Mouse (Mus musculus): ENCODE measurements around the gene Sec14l1.
A peak's percentile ranks its signal among the peaks of the same experiment; 100 is the strongest.

The Sec14l1 gene

DNA sequence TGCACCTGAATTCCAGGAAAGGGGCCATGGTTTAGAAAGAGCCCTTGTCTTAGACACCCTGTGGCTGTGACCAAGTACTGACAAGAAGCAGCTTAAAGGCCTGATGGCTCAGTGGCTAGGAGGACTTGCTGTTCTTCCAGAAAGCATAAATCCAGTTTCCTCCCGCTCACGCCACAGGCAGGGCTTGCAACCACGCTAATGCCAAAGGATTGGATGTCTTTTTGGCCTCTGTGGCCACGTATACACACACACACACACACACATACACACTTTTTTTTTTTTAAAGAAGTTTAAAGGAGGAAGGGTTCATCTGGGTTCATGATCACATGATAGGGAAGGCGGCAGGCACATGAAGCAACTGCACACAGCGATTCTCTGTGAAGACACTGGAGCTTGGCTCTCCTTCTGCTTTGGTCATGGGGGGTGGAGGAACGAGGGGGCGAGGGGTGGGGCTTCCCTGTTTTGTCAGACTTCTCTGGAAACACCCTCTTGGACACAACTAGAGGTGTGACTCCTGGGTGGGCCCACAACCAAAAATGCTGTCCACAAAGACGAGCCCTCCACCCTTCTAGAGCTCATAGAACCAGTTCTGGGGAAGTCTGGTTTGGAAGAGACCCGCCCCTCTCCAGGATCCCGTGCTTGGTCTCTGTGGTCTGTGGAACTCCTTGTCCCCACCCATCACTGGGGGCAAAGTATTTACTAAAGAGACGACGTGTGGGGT is 26.5 kb upstream of the Sec14l1 start:
- no peak for DNase-seq (ENCODE audit: low spot score)

DNA sequence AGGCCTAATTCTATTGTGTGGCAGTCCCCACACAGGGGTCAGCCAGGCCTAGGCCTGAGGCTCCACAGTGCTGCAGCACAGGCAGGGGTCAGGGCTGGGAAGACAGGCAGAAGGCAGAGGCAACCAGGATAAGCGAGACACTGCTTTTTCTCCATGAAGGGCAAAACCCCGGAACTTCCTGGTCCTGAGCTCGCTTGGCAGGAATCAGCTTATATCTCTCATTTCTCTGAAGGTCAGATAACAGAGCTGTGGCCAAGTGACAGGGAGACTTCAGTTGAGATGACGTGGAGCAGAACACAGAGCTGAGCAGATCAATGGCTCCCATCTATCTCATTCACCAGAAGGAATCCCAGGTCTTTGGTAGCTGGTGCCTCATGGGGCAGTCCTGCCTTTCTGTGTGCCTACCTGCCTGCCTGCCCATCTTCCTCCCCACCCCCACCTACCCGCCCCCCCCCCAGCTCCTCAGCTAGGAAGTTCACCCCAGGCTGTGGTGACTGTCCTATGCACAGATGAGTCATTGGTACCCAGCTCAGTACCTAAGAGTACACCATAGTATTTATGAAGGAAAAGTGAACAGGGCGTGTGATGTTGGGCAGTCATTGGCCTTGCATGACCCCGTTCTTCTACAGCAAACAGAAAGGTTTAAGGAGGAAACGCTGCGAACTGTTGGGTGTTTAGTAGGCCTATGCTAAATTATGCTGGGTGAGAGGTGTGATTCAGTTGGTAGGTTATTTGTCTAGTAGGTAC is 25.1 kb upstream of the Sec14l1 start:
- DNase-seq (ENCODE audit: low spot score), result no peak

DNA sequence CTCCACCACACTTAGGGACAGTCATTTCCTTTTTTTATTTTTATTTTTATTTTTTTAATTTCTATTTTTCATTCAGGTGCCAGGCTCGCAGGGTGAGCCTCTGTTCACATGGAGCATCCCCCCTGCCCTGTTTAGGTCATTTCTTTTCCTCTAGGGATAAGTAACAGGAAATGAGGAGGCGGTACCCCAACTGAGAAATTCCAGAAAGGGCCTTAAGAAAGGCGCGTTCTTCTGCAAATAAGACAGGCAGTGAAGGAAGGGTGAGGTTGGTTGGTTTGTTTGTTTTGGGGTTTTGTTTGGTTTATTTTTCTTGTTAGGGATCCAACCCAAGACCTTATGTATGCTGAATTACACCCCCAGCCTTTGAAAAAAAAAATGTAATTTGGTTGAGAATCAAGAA is 23.6 kb upstream of the Sec14l1 start:
- no peak for DNase-seq (ENCODE audit: low spot score)

DNA sequence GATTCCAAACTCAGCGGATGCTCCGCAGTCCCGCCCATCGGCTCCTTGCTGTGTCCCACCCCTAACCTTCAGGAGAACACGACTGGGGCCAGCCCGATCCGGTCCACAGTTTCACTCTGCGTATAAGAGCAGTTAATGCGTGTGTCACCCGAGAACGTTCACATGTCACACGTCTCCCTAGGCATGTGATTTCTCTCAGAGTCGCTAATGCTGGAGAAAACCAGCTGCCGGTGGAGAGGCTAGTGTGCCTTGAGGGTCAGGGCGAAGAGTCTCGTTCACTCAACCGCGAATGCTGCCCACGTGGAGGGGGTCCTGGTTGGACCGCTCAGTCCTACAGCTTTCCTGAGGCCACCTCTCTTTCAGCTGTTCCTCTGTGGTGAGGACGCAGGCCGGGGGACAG is 23.1 kb upstream of the Sec14l1 start:
- DNase-seq (ENCODE audit: low spot score), result peak; percentile 66

DNA sequence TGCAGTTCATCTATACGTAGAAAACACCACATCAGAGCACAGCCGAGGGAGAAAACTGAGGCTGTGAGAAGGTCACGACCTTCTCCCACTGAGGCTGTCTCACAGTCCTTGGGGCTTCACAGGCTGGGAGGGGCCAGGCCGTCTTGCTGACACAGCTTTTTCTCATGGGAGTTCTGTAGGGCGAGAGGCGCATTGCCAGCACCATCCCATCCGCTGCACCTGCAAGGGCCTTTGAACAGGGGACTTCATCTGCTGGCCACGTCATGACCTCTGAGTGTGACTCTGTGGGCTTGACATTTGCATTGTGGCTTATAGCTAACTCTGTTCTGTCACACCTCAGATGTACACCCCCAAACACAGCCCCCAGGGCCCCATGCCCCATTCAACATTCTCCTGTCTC is 22.3 kb upstream of the Sec14l1 start:
- peak; percentile 59 for DNase-seq (ENCODE audit: low spot score)

DNA sequence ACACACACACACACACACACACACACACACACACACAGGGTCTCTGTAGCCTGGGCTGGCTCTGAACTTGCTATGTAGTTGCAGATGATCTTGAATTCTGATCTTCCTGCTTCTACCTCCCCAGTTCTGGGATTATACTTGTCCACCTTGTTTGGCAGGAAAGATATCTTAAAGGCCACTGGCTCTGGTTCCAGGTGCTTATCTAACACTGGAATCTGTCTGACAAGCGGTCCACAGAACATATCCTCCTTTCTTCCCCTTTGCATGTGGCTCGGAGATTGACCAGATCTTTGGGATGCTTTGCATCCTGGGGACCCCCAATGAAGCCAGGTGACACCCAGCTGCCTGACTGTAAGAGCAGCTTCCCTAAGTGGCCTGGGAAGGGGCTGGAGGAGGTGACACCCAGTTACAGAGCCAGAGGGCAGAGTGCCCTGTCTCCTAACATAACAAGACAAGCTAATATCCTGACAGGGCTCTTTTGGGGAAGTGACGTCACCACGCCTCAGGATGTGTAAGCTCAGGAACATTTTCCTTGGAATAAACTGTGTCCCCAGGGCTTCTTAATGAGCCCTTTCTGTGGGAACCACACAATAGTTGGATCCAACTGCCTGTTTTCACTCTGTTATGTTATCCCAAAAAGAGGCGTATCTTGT is 20.9 kb upstream of the Sec14l1 start:
- no peak for DNase-seq (ENCODE audit: low spot score)

DNA sequence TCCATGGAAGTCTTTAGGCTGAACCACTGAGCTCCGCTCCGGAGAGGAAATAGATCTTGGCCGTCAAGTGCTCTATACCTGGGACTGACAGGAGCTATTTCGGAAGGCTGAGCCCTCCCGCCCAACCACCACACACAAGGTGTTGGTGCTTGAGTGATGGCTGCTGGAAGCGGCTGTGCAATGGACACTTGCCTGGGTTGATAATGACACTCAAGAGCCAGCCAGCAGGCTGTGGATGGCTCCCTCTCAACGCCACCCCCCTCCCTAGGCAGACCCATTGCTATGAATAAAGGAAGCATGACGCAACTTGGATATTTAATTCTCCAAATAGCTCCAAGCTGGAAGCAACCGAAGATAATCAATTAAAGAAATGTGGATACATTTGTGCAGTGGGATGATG is 20.3 kb upstream of the Sec14l1 start:
- DNase-seq (ENCODE audit: low spot score), result no peak

DNA sequence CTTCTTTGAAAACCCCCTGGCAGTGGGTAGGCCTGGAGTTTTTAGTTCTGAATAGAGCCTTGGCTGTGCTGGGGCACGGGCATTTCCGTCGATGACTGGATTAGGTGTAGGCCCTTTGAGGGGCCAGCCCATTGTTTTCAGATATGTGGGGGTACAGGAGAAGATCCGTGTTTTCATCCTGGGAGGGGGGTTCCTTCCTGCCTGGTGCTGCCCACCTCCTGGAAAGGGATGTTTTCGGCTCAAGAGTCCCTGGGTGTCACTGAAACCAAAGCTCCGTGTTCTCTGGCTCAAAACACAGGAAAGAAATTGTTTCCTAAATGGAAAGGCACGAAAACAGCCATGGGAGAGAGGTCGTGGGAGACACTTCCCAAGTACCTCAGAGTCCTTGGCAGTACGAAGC is 17.9 kb upstream of the Sec14l1 start:
- no peak for DNase-seq (ENCODE audit: low spot score)

DNA sequence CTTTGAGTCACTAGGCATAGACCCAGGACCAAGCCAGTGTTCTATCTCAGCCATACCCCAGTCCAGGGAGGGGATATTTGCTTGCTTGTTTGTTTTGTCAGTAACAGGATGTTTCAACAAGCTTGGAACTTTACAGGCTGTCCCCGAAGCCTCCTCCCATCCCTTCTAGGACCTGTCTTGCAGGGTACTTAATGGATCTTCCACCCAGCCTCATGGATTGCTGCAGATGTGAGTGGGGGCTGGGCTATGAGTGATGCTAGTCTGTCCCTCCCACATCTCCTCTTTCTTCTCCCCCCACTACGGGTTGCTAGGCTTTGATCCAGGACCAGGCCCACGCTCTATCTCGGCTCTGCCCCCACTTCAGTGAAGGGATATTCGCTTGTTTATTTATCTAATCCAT is 16.8 kb upstream of the Sec14l1 start:
- DNase-seq (ENCODE audit: low spot score), result no peak

DNA sequence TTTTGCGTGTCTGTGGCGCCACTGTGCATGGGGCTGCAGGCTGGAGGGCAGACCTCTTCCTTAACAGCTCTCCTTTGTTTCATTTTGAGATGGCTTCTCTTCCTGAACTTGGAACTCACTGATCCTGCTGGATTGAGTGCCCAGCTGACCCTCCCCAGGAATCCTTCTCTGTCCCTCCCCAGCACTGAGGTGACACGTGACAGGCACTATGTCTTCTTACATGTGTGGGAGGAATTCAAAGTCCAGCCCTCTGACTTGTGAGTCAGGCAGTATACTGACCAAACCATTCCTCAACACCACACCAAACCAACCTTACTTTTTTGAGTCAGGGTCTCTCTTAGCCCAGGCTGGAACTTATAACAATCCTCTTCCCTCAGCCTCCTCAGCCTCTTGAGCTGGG is 16.2 kb upstream of the Sec14l1 start:
- DNase-seq (ENCODE audit: low spot score), result no peak

DNA sequence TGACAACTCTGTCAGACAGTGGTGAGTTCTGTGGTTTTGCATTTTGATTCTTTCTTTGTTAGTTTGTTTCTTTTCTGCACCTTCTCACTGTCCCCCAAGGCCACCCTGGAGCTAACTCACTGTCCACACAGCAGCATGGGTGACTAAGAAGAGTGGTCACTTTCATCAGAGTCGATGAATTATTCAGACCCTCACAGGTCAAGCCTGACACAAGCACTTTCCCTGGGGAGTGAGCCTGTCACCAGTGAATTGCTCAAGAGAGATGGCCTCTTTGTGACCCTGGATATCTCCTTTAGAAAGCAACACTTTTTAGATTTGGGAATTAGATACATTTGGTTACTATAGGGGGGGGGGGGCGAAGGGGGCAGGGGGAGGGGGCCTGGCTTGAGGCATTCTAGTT is 15.6 kb upstream of the Sec14l1 start:
- DNase-seq (ENCODE audit: low spot score), result no peak

DNA sequence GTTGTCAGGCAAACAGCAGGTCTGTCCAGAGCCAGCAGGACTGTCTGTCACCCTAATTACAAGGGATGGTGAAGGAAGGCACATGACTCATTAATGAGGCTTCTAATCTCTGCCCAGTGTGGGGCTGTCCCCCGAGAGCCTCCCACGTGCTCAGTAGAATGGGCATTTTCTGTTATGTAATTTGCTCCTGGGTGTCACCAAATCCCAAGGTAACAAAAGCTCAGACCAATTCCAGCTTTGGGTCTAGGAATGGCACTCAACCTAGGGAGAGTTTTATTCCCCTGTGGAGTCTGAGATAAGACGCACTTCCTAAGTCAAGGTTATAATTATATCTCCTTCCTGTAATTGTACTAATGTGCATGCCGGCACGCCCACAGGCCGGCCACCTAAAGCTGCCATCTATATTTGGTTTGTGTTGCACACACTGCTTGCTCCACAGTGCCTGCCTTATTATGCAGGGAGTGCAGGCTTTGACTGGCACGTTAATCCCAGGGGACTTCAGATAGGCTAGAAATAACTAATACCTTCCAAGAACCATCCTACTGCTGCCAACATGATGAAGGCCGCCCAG is 13.5 kb upstream of the Sec14l1 start:
- DNase-seq (ENCODE audit: low spot score), result no peak

DNA sequence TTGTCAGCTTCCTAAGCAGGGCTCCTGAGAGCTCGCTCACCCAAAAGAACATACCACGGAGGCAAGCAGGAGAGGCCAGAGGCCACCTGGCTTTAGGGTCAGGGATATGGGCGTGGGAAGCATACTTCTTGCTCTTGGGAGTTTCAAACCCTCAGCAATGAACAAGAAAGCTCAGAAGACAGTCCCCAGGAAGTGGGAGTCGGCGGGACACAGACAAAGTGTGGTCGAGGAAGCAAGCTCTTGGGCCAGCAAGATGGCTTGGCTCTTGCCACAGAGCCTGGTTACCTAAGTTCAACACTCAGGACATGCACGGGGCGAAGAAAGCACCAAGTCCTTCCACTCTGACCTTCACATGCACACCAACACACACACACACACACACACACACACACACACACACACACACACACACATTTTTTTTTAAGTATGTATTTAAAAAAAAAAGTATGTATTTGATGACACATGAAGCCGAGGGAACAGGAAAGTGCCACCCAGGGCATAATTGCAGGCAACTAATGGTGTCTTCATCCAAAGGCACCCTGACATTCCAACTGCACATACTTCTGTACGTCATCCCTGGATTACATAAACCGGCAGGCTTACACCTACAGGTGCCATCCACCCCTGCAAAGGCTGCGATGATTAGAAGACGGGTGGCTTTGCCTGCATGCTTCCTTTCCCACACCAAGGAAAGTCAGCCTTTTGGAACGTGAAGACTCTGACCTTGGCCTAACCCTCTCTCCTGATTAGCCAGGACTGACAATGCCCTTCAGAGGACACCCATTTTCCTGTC is 12.8 kb upstream of the Sec14l1 start:
- no peak for DNase-seq (ENCODE audit: low spot score)

DNA sequence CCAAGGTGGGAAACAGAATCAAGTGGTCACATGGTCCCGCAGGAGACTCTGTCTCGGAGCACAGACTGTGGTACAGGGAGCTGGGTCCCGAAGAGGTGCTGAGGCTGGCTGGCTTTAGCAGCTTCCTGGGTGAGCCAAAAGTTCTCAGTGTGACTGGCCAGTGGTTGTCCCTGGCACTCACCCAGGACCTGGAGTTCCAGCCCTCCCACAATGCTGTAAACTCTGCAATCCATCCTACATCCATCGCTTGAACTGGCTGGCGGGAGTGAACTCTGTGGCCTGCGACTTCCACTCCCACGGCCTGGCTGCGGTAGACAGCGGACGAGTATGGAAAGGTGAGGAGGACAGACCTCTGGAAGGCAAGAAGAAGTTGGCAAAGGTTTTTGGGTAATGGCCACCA is 11.4 kb upstream of the Sec14l1 start:
- no peak for DNase-seq (ENCODE audit: low spot score)

DNA sequence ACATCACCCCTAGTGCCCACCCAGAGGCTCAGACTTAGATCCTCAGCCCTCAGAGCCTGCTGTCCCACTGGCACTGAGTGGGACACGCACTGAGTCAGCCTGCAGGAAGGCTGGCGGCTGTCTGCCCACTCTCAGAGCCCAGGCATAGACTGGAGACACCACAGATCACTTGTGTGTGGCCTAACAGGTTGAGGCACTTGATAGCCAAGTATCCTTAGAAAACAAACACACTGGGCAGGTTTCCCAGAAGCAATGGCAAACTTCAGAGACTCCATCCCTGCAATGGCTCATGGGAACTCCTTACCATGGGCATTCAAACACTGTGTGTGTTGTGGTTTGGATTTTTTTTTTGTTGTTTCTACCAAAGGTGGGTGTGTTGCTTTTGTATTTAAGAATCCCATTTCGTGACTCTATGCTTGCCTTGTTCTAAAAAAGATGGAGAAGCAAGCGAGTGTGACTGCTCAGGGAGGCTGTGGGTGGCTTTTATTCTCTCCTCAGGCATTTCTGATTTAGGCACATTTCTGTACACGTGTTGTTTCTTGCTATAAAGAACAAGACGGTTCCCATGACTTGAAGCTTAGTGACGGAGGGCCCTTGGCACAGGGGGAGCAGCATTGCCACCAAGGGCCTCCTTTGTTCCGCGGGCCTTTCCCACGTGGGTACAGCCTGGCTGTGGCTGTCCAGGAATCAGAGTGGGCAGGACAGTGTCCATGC is 10.8 kb upstream of the Sec14l1 start:
- DNase-seq (ENCODE audit: low spot score), result no peak

DNA sequence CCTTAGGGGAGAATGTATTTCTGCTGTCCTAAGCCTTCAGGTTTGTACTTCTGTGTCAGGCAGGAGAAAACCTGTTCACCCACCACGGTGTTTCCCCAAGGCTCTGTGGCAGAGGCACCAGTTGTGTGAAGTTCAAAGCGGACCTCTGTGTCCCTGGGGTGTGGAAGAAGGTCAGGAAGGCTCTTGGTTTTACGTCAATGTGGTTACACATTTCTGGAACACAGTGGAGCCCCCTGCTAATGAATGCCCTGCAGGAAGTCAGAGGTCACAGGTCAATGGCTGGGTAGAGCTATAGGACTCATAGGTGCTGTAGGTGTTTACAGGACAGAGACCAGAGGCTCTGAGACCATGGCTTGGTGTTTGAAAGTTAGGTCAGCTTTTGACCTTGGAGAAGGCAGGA is 9.7 kb upstream of the Sec14l1 start:
- no peak for DNase-seq (ENCODE audit: low spot score)

DNA sequence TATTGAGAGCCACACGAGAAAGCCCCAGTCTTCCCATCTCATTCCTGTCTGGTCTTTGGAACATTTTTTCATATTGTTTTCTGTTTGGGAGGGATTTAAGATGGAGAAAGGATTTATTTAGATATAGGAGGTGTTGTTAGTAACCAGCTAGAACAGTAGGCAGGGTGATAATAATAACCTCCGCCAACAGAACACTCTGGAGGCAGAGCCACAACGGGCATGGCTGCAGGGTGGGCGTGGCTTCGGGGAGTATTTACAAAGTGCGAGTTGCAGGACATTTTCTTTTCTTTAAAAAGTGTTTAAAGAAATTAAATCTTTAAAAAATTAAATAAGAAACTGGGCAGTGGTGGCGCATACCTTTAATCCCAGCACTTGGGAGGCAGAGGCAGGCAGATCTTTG is 9.1 kb upstream of the Sec14l1 start:
- no peak for DNase-seq (ENCODE audit: low spot score)

DNA sequence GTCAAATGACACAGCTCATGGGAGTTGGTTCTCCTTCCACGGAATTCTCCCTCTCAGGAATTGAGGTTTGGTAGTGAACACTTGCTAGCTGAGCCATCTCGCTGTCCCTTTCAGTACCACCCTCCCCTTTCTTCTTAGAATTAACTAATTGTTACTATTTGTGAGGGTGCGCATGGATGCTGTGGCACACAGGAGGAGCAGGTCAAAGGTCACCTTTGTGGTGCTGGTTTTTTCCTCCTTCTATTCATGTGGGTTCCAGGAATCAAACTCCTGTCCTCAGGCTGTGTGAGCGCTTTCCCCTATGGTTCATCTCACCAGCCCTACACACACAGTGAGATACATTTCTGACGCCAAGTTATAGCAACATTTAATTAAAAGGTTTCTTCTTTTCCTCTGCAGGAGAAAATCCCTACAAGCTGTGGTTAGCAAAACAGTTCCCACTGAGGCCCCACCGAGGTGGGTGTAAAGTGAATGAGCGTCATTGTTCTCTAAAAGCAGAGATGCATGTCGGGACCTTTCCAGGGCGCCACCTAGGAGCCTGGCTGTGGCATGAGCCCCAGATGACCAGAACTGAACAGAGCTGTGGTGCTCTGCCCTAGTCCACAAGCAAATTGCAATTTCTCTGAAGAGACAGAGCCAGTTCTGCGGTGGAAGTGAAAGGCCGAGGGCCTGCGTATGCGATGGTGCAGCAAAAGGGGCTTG is 8.2 kb upstream of the Sec14l1 start:
- peak; percentile 71 for DNase-seq (ENCODE audit: low spot score)

DNA sequence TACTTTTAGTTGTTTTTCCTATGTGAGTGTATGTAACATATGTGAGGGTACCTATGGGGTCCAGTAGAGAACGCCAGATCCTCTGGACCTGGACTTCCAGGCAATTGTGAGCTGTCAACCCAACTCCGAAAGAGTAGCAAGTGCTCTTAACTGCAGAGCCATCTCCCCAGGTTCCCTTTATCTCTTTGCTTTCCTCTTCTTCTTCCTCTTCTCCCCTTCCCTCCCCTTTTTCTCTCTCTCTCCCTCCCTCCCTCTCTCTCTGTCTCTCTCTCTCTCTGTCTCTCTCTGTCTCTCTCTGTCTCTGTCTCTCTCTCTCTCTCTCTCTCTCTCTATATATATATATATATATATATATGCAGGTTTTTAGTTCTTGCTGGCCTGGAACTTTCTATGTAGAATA is 7.1 kb upstream of the Sec14l1 start:
- DNase-seq (ENCODE audit: low spot score), result no peak

DNA sequence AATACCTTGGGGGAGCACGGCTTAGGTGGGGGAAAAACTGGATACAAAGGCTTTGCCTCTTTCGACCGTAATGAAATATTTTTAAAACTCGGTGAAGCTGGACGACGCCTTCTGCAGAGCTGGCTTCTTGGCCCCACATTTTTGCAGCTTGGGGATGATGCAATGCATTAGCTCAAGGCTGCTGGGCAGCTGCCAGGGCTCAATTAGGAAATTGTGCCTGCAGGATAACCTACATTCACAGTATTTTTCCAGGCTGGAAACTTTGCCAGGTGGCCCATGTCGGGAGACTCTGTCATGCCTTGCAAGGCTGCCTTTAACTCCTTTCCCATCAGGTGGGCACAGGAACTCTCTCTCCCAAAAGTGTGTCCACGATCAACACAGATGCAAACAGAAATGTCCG is 6.4 kb upstream of the Sec14l1 start:
- no peak for DNase-seq (ENCODE audit: low spot score)

All from embryo, embryonic 10 days (tissue).